Mouse (Mus musculus): ENCODE measurements around the gene Shbg.

- TF ChIP-seq CTCF (IDR thresholded peaks at IDR 0.05; ENCODE audit: control insufficient read depth, insufficient read depth, insufficient replicate concordance, low read depth, low read length) (no peak), POLR2A (IDR thresholded peaks at IDR 0.05; ENCODE audit: control insufficient read depth, low read depth, low read length) (no peak)
These were observed at the start of gene Shbg for GRCm38 (mm10) chr11:69617805-69618204.
